In the genomic region with DNA sequence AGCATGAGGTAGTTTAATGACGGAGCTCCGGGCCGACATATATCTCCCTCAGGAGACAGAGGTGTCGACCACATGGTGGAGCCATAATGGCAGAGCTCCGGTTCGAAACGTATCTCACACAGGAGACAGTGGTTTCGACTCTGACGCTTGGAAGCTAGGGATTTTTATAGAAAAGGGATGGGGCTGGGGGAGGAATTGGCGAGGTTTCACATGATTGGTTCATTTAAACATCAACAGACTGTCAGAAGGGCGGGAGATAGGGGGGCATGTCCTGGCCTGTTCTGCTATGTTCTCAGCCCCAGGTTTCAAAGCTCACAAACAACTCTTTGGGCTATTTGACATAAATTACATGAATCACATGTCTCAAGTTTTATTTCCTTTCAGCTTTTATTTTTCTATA, we compare ENCODE assay signal across 7 mouse cellular contexts. TPM values are rescaled to one million over a fixed set of nuclear protein-coding genes. Genes with fewer than 3 reads are reported as not detected.
DNase-seq lines count a peak whose midpoint lies in the region; ATAC-seq and TF ChIP-seq lines count a peak whose summit lies in the region.
"Not testable (repeated sequence)": the region's sequence is repeated elsewhere in the genome, so short reads cannot be mapped to it uniquely, and the experiment has no call there.

No protein-coding gene starts in this region.

- TF ChIP-seq CTCF in brain, embryonic 14.5 days (IDR thresholded peaks at IDR 0.05; ENCODE audit: borderline replicate concordance, extremely low read depth, insufficient read depth, insufficient read length); olfactory bulb, adult 2 months (IDR thresholded peaks at IDR 0.05; ENCODE audit: insufficient read depth, low read depth, low read length): not testable (repeated sequence)

- H3K79me2 ChIP-seq in macrophage (ENCODE audit: inconsistent target): peaks cover 36% of the 10 kb centered on the region

- ATAC-seq in heart, embryonic 11.5 days (replicated peaks; ENCODE audit: insufficient number of reproducible peaks, low FRiP score, low TSS enrichment); limb, embryonic 13.5 days (ENCODE audit: low FRiP score, low read depth): not testable (repeated sequence)
- 0 out of 2 replicates have a peak, but pooled peaks have one; percentile 9 for ATAC-seq in intestine, embryonic 16.5 days

- not testable (repeated sequence) for H3K36me3 ChIP-seq in erythroblast, embryonic 14.5 days (ENCODE audit: control insufficient read depth); heart, embryonic 11.5 days (ENCODE audit: control insufficient read depth, insufficient read depth, low read length); intestine, embryonic 16.5 days (ENCODE audit: control insufficient read depth, insufficient read depth, low read length); limb, embryonic 13.5 days; macrophage (ENCODE audit: inconsistent target)

- H3K9me3 ChIP-seq in erythroblast, embryonic 14.5 days (ENCODE audit: control insufficient read depth, low read length): peaks cover 14% of the 10 kb centered on the region
- not testable (repeated sequence) for H3K9me3 ChIP-seq in heart, embryonic 11.5 days (replicated peaks; ENCODE audit: control insufficient read depth, low read length); intestine, embryonic 16.5 days (ENCODE audit: control insufficient read depth, low read length); limb, embryonic 13.5 days

- 70% methylated on average over 11 of the region's 11 CpGs for WGBS in heart, embryonic 11.5 days (ENCODE audit: insufficient replicate concordance)
- WGBS in intestine, embryonic 16.5 days: 67% methylated on average over 11 of the region's 11 CpGs
- WGBS in limb, embryonic 13.5 days: 69% methylated on average over 11 of the region's 11 CpGs
- 81% methylated on average over 11 of the region's 11 CpGs for WGBS in macrophage (ENCODE audit: missing documents)
- 29% methylated on average over 11 of the region's 11 CpGs for WGBS in olfactory bulb, adult 2 months

- not testable (repeated sequence) for TF ChIP-seq POLR2A in brain, embryonic 14.5 days (IDR thresholded peaks at IDR 0.05; ENCODE audit: borderline replicate concordance, extremely low read depth, insufficient read depth, insufficient read length, poor library complexity, severe bottlenecking); olfactory bulb, adult 2 months (IDR thresholded peaks at IDR 0.05; ENCODE audit: insufficient read depth, low read depth, low read length)

- not testable (repeated sequence) for H3K27me3 ChIP-seq in erythroblast, embryonic 14.5 days (ENCODE audit: control insufficient read depth); heart, embryonic 11.5 days (ENCODE audit: control insufficient read depth, insufficient read depth, low read length); intestine, embryonic 16.5 days (replicated peaks; ENCODE audit: control insufficient read depth, insufficient read depth, low read length); limb, embryonic 13.5 days

- peak overlapping the region; percentile 97 for H3K9ac ChIP-seq in heart, embryonic 11.5 days (ENCODE audit: low read depth, low read length)
- peak overlapping the region; percentile 99 for H3K9ac ChIP-seq in intestine, embryonic 16.5 days (ENCODE audit: low read depth, low read length)
- peak overlapping the region; percentile 98 for H3K9ac ChIP-seq in limb, embryonic 13.5 days

- DNase-seq in brain, embryonic 14.5 days (ENCODE audit: low read depth): peak; percentile 26

- peak overlapping the region; percentile 90 for H3K4me2 ChIP-seq in heart, embryonic 11.5 days
- peak overlapping the region; percentile 75 for H3K4me2 ChIP-seq in intestine, embryonic 16.5 days (ENCODE audit: low read depth, low read length)
- H3K4me2 ChIP-seq in limb, embryonic 13.5 days (replicated peaks): peak overlapping the region; percentile 81

- peak overlapping the region; percentile 85 for H3K4me3 ChIP-seq in erythroblast, embryonic 14.5 days (replicated peaks)
- H3K4me3 ChIP-seq in heart, embryonic 11.5 days (ENCODE audit: low read depth, low read length): peak overlapping the region; percentile 96
- peak overlapping the region; percentile 100 for H3K4me3 ChIP-seq in intestine, embryonic 16.5 days (ENCODE audit: low read length)
- peak overlapping the region; percentile 100 for H3K4me3 ChIP-seq in limb, embryonic 13.5 days
- H3K4me3 ChIP-seq in macrophage (ENCODE audit: inconsistent target): peak overlapping the region; percentile 36
- H3K4me3 ChIP-seq in olfactory bulb, adult 2 months (ENCODE audit: insufficient read depth, low read depth, low read length): peak overlapping the region; percentile 94

- H3K27ac ChIP-seq in heart, embryonic 11.5 days (ENCODE audit: low read depth, low read length): peak overlapping the region; percentile 98
- peak overlapping the region; percentile 98 for H3K27ac ChIP-seq in intestine, embryonic 16.5 days (ENCODE audit: low read length)
- peak overlapping the region; percentile 93 for H3K27ac ChIP-seq in limb, embryonic 13.5 days
- H3K27ac ChIP-seq in macrophage: peak overlapping the region; percentile 54
- peak overlapping the region; percentile 86 for H3K27ac ChIP-seq in olfactory bulb, adult 2 months (ENCODE audit: insufficient read depth, low read depth, low read length)

- H3K4me1 ChIP-seq in erythroblast, embryonic 14.5 days (ENCODE audit: control insufficient read depth): peaks cover 36% of the 10 kb centered on the region
- not testable (repeated sequence) for H3K4me1 ChIP-seq in heart, embryonic 11.5 days (ENCODE audit: control insufficient read depth, insufficient read depth, low read length); olfactory bulb, adult 2 months (ENCODE audit: control insufficient read depth, insufficient read depth, low read length)
- H3K4me1 ChIP-seq in intestine, embryonic 16.5 days (ENCODE audit: control insufficient read depth, insufficient read depth, low read length): peaks cover 12% of the 10 kb centered on the region
- peaks cover 13% of the 10 kb centered on the region for H3K4me1 ChIP-seq in limb, embryonic 13.5 days

RNA-seq across cellular contexts. Expression of gene Pdcd7, which starts 0.5 kb away (rescaled TPM):
- 15.3 and 17.2 TPM in 2 replicates for polyA plus RNA-seq in brain, embryonic 14.5 days (2012; rRNA removed)
- polyA plus RNA-seq in erythroblast, embryonic 14.5 days (2012): 0.99 and 1.1 TPM in 2 replicates
- 6.3 and 6.9 TPM in 2 replicates for polyA plus RNA-seq in heart, embryonic 11.5 days (2014; fragmentation: Nextera tagmentation; extraction: Ambion mirVana)
- polyA plus RNA-seq in intestine, embryonic 16.5 days (2015; fragmentation: Nextera tagmentation; extraction: Ambion mirVana): 3.4 and 3.5 TPM in 2 replicates
- 10.4 and 10.6 TPM in 2 replicates for polyA plus RNA-seq in limb, embryonic 13.5 days (2015; fragmentation: Nextera tagmentation; extraction: Ambion mirVana)
- total RNA-seq in macrophage (2018; cell fraction: chromatin; rRNA removed): 10 to 100 TPM in 20 of 26 experiments, 1 to 10 TPM in 6; 6.3 to 32.2 (median 14.7) TPM
- 10 to 100 TPM in 10 of 26 experiments, 1 to 10 TPM in 16; 4.8 to 14.8 (median 9.6) TPM for total RNA-seq in macrophage (2018; cell fraction: cytosol; rRNA removed)
- 10 to 100 TPM in 19 of 26 experiments, 1 to 10 TPM in 7; 6.0 to 24.5 (median 12.4) TPM for total RNA-seq in macrophage (2018; cell fraction: nucleus; rRNA removed)
- polyA plus RNA-seq in macrophage (2018): 10.1 to 13.8 TPM (median 10.9 TPM) in 3 replicates
- polyA plus RNA-seq in olfactory bulb, adult 2 months (2012; ENCODE audit: insufficient read depth, insufficient read length, low replicate concordance, missing spikeins): not detected in 2 replicates

RNA-seq across cellular contexts. Expression of gene Ubap1l, which starts 15.4 kb away (rescaled TPM):
- 6.8 and 10.3 TPM in 2 replicates for polyA plus RNA-seq in brain, embryonic 14.5 days (2012; rRNA removed)
- polyA plus RNA-seq in erythroblast, embryonic 14.5 days (2012): 0.05 and 0.06 TPM in 2 replicates
- 0.23 and 0.73 TPM in 2 replicates for polyA plus RNA-seq in heart, embryonic 11.5 days (2014; fragmentation: Nextera tagmentation; extraction: Ambion mirVana)
- 0.16 and 0.18 TPM in 2 replicates for polyA plus RNA-seq in intestine, embryonic 16.5 days (2015; fragmentation: Nextera tagmentation; extraction: Ambion mirVana)
- polyA plus RNA-seq in limb, embryonic 13.5 days (2015; fragmentation: Nextera tagmentation; extraction: Ambion mirVana): 0.42 and 0.49 TPM in 2 replicates
- total RNA-seq in macrophage (2018; cell fraction: chromatin; rRNA removed): 1 to 10 TPM in 17 of 26 experiments, under 1 TPM in 1, not detected in 8; 0.78 to 8.2 (median 3.1) TPM
- under 1 TPM in 2 of 26 experiments, not detected in 24; 0.22 to 0.34 TPM for total RNA-seq in macrophage (2018; cell fraction: cytosol; rRNA removed)
- 1 to 10 TPM in 15 of 26 experiments, under 1 TPM in 6, not detected in 5; 0.63 to 6.4 (median 1.5) TPM for total RNA-seq in macrophage (2018; cell fraction: nucleus; rRNA removed)
- polyA plus RNA-seq in macrophage (2018): not detected in 3 replicates
- polyA plus RNA-seq in olfactory bulb, adult 2 months (2012; ENCODE audit: insufficient read depth, insufficient read length, low replicate concordance, missing spikeins): not detected in 2 replicates

RNA-seq across cellular contexts. Expression of gene Kbtbd13, which starts 46.0 kb away (rescaled TPM):
- polyA plus RNA-seq in brain, embryonic 14.5 days (2012; rRNA removed): 0.57 and 0.66 TPM in 2 replicates
- not detected in 2 replicates for polyA plus RNA-seq in erythroblast, embryonic 14.5 days (2012)
- polyA plus RNA-seq in heart, embryonic 11.5 days (2014; fragmentation: Nextera tagmentation; extraction: Ambion mirVana): 0.94 and 2.1 TPM in 2 replicates
- polyA plus RNA-seq in intestine, embryonic 16.5 days (2015; fragmentation: Nextera tagmentation; extraction: Ambion mirVana): 2.5 and 3.4 TPM in 2 replicates
- polyA plus RNA-seq in limb, embryonic 13.5 days (2015; fragmentation: Nextera tagmentation; extraction: Ambion mirVana): 1.4 and 1.6 TPM in 2 replicates
- not detected for total RNA-seq in macrophage (2018; cell fraction: chromatin; rRNA removed)
- under 1 TPM in 1 of 26 experiments, not detected in 25; 0.04 TPM for total RNA-seq in macrophage (2018; cell fraction: cytosol; rRNA removed)
- not detected for total RNA-seq in macrophage (2018; cell fraction: nucleus; rRNA removed)
- not detected in 3 replicates for polyA plus RNA-seq in macrophage (2018)
- not detected in 2 replicates for polyA plus RNA-seq in olfactory bulb, adult 2 months (2012; ENCODE audit: insufficient read depth, insufficient read length, low replicate concordance, missing spikeins)

RNA-seq across cellular contexts. Expression of gene Clpx, which starts 51.4 kb away (rescaled TPM):
- 18.0 and 20.1 TPM in 2 replicates for polyA plus RNA-seq in brain, embryonic 14.5 days (2012; rRNA removed)
- 0.86 and 1.1 TPM in 2 replicates for polyA plus RNA-seq in erythroblast, embryonic 14.5 days (2012)
- polyA plus RNA-seq in heart, embryonic 11.5 days (2014; fragmentation: Nextera tagmentation; extraction: Ambion mirVana): 42.9 and 50.6 TPM in 2 replicates
- polyA plus RNA-seq in intestine, embryonic 16.5 days (2015; fragmentation: Nextera tagmentation; extraction: Ambion mirVana): 46.6 and 49.7 TPM in 2 replicates
- polyA plus RNA-seq in limb, embryonic 13.5 days (2015; fragmentation: Nextera tagmentation; extraction: Ambion mirVana): 62.3 and 66.2 TPM in 2 replicates
- 10 to 100 TPM; 15.6 to 54.9 (median 32.0) TPM for total RNA-seq in macrophage (2018; cell fraction: chromatin; rRNA removed)
- total RNA-seq in macrophage (2018; cell fraction: cytosol; rRNA removed): 10 to 100 TPM; 13.4 to 26.7 (median 21.4) TPM
- 10 to 100 TPM; 16.6 to 48.0 (median 24.4) TPM for total RNA-seq in macrophage (2018; cell fraction: nucleus; rRNA removed)
- polyA plus RNA-seq in macrophage (2018): 23.2 to 25.3 TPM (median 25.2 TPM) in 3 replicates
- polyA plus RNA-seq in olfactory bulb, adult 2 months (2012; ENCODE audit: insufficient read depth, insufficient read length, low replicate concordance, missing spikeins): not detected in 2 replicates

RNA-seq across cellular contexts. Expression of gene Rasl12, which starts 52.9 kb away (rescaled TPM):
- polyA plus RNA-seq in brain, embryonic 14.5 days (2012; rRNA removed): 7.1 and 8.0 TPM in 2 replicates
- 0.03 TPM in 1 of 2 replicates, not detected in the other for polyA plus RNA-seq in erythroblast, embryonic 14.5 days (2012)
- 2.2 and 2.5 TPM in 2 replicates for polyA plus RNA-seq in heart, embryonic 11.5 days (2014; fragmentation: Nextera tagmentation; extraction: Ambion mirVana)
- polyA plus RNA-seq in intestine, embryonic 16.5 days (2015; fragmentation: Nextera tagmentation; extraction: Ambion mirVana): 5.0 and 5.5 TPM in 2 replicates
- 9.7 and 11.1 TPM in 2 replicates for polyA plus RNA-seq in limb, embryonic 13.5 days (2015; fragmentation: Nextera tagmentation; extraction: Ambion mirVana)
- total RNA-seq in macrophage (2018; cell fraction: chromatin; rRNA removed): under 1 TPM in 1 of 26 experiments, not detected in 25; 0.28 TPM
- not detected for total RNA-seq in macrophage (2018; cell fraction: cytosol; rRNA removed)
- total RNA-seq in macrophage (2018; cell fraction: nucleus; rRNA removed): not detected
- not detected in 3 replicates for polyA plus RNA-seq in macrophage (2018)
- polyA plus RNA-seq in olfactory bulb, adult 2 months (2012; ENCODE audit: insufficient read depth, insufficient read length, low replicate concordance, missing spikeins): not detected in 2 replicates

Comparison
In these comparisons a context has a peak if more than half of its experiments do, and no peak if none do; other contexts are left out.
1. H3K4me3 ChIP-seq: peak in every context shown above with its lines; median percentile 100 in intestine, embryonic 16.5 days; 100 in limb, embryonic 13.5 days; 96 in heart, embryonic 11.5 days; 94 in olfactory bulb, adult 2 months; 85 in erythroblast, embryonic 14.5 days; 36 in macrophage.